Mouse (Mus musculus) macrophage (primary cell): ENCODE measurements around the gene Nadsyn1. TPM values are rescaled to one million over a fixed set of nuclear protein-coding genes. Genes with fewer than 3 reads are reported as not detected.

Experiments
- H3K27ac ChIP-seq: fragments of 350-480 bp; formaldehyde crosslinking; 2 replicates; pipeline ENCODE4 v1.9.0; 2021
- H3K36me3 ChIP-seq: fragments of 350-480 bp; formaldehyde crosslinking; 2 replicates; pipeline ENCODE4 v1.9.0; 2021; ENCODE audit errors: inconsistent target
- H3K4me3 ChIP-seq: fragments of 350-480 bp; formaldehyde crosslinking; 2 replicates; pipeline ENCODE4 v1.9.0; 2021; ENCODE audit errors: inconsistent target
- H3K79me2 ChIP-seq: fragments of 350-480 bp; formaldehyde crosslinking; 2 replicates; pipeline ENCODE4 v1.9.0; 2021; ENCODE audit errors: inconsistent target
- WGBS: methylation state at CpG from one replicate; pipeline ENCODE4 v1.1.7; 2026; ENCODE audit warnings: inconsistent platforms; ENCODE audit not compliant: missing documents; 5-methylcytosine and 5-hydroxymethylcytosine counted together
- polyA plus RNA-seq: library from polyadenylated mRNA; stranded (reverse); fragments of 250-400 nt; gene quantifications from 3 replicates; pipeline ENCODE4 v1.2.4, GENCODE M21; 2018; ENCODE audit warnings: inconsistent platforms

Nadsyn1 gene
- polyA plus RNA-seq, 1 experiment from 2014 or later: 2.6 TPM

DNA sequence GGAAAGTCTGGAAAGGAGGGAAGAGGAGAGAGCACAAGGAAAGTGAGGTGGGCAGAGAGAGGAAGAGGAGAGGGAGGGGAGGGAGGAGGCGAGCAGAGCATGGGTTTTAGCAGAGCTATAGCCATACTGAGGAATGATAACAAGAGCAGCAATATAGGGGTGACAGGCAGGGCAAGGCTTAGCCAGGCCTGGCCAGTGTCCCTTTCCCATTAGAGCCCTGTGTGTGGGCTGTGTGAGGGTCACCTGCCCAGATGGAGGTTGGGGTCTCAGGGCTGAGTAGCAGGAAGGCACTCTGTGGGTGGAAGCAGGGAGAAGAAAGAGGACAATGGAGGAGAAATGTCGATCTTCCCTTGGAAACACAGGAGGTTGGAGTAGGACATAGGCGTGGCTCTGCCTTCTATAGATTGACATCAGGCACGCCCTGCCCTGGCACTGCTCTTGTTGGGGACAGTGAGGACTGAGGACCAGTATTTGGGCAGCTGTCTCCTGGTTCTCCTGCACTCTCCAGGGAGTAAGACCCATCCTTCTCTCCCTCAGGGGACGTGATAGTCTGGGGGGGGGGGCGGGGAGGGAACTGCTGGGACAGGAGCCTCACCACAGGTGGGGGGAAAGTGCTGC, 39.2 kb downstream of the Nadsyn1 start:
- H3K27ac ChIP-seq: no peak overlapping the region
- 30% methylated on average over 6 of the region's 6 CpGs for WGBS
- H3K79me2 ChIP-seq: no peaks in the 10 kb centered on the region

DNA sequence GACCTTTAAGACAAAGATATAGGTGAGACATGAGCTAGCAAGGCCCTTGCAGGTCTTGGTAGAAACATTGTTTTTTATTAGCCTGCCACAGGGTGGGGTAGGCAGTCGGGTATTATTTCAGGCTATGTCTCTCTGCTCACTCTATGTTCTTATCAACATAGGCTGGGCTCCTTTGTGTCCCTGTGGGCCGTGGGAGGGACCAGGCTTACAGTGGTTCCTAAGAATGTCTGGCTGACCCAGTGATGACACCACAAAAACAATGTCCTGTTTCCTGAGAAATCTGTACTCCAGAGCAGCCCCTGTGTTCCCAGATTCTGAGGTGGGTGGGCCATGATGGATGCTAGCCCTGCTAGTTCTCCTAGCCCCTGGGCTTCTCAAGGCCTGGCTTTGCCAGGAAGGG, 45.3 kb downstream of the Nadsyn1 start:
- H3K27ac ChIP-seq: no peak overlapping the region
- 38% methylated on average over 2 of the region's 2 CpGs for WGBS
- no peaks in the 10 kb centered on the region for H3K36me3 ChIP-seq
- H3K4me3 ChIP-seq: no peak overlapping the region
- H3K79me2 ChIP-seq: no peaks in the 10 kb centered on the region

More for the DNA sequence above, 39.2 kb downstream of the Nadsyn1 start:
- Histone ChIP-seq H3K4me3 (peak overlapping the region; percentile 0; the same call in 1 of the 2 replicates), H3K36me3 (no peaks in the 10 kb centered on the region)

DNA sequence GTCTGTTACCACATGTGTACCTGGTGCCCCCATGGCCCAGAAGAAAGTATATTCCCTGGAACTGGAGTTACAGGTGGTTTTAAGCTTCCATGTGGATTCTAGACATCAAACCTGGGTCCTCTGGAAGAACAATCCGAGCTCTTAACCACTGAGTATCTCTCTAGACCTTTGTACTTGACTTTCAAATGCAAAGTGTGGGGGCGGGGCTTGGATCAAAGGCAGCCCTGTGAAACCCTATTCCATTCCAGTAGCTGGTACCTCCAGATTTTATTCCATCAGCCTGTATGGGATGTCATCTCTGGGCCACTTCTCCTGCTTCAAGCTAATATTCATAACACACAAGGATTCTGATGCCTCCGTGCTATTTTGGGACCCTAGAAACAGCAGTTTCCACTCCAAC, 46.5 kb downstream of the Nadsyn1 start:
- no peaks in the 10 kb centered on the region for H3K36me3 ChIP-seq
- WGBS: 82% methylated on average over 3 of the region's 3 CpGs
- H3K79me2 ChIP-seq: no peaks in the 10 kb centered on the region
- no peak overlapping the region for H3K27ac ChIP-seq
- H3K4me3 ChIP-seq: no peak overlapping the region

DNA sequence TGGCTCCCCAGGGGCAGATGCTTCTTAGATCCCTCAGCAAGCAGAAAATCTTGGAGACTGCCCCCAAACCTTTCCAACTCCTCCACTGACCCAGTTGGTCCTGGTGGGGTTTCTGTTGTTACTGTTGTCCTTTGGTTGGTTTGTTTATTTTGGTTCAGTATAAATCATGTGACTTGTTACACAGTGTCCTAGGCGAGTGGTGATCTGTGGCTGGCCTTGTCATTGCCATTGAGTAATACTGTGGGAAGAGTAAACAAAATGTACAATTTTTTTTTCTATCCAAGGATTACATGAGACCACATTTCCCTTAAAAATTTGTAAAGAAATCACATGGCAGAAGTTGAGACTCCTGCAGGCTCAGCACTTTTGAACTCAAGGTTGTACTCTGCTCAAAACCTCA, 53.2 kb downstream of the Nadsyn1 start:
- Histone ChIP-seq H3K79me2 (no peaks in the 10 kb centered on the region), H3K36me3 (no peaks in the 10 kb centered on the region), H3K27ac (no peak overlapping the region), H3K4me3 (no peak overlapping the region)
- 33% methylated on average over 1 of the region's 1 CpGs for WGBS

DNA sequence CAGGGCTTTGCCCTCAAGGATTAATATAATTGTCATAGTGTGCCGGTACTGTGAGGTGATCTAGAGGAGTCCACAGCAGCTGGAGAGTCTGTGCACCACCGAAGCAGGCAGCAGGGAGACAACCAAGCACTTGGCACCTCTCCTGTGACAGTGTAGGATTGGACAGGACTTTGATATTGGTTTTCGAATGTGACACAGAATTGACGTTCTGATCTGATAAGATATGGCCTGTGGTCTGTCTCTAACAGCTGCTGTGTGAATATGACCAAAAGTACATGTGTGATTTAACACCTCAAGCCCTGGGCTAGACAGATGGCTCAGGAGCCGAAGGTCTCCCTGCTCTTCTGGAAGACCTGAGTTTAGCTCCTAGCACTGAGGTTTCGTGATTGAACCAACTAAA, 54.4 kb downstream of the Nadsyn1 start:
- Histone ChIP-seq H3K27ac (no peak overlapping the region), H3K4me3 (no peak overlapping the region), H3K79me2 (no peaks in the 10 kb centered on the region), H3K36me3 (no peaks in the 10 kb centered on the region)
- WGBS: 74% methylated on average over 5 of the region's 6 CpGs

DNA sequence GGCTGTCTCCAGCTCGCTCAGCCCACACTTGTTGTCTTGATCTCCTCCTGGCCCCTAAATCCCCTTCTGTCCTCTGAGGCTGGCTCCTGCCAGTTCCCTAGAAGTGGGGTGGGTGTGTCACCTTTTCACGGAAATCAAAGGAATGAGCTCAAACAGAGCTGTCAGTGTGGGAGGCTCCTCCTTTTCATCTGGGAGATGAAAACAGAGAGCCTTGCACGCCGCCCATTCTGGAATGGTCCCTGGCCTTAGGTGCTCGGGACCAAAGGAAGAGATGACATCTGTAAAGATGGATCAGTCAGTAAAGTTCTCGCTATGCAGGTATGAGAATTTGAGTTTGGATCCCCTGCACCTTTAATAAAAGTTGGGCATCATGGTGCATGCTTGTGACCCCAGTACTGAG, 55.8 kb downstream of the Nadsyn1 start, which contains the start of gene Mrgprg:
TSS of gene Mrgprg (minus strand) at position 101 of the 400 bp plus-strand sequence.
- no peaks in the 10 kb centered on the region for H3K36me3 ChIP-seq
- 89% methylated on average over 6 of the region's 6 CpGs for WGBS
- H3K79me2 ChIP-seq: no peaks in the 10 kb centered on the region
- no peak within 1 kb of the TSS for H3K27ac ChIP-seq
- H3K4me3 ChIP-seq: no peak within 1 kb of the TSS

DNA sequence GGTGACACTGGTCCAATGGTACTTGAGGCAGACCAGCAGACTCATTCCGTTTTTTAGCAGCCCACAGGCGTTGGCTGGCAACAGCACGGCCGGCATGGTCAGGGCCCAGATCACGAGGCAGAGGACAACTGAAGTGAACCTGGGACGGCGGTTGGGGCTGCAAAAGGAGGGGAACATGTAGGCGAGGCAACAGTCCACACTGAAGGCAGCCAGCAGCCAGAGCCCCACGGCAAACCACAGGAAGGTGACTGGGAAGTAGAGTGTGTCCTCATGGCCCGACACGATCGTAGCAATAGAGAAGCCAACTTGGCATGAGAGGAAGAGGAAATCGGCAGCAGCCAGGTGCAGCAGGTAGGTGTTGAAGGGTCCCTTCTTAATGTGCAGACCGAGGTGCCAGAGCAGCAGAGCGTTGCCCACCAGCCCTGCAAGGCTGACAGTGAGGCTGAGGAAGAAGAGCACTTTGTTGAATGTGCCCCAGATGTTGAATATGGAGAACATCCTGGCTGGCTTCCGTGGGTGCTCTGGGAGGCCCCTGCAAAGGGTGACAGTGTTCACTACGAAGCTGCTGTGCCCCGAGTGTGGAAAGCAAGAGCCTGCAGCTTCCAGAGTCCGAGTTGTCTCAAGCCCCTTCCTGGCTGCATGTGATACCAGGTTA, 57.6 kb downstream of the Nadsyn1 start:
- H3K79me2 ChIP-seq: no peaks in the 10 kb centered on the region
- no peak overlapping the region for H3K4me3 ChIP-seq
- H3K36me3 ChIP-seq: no peaks in the 10 kb centered on the region
- WGBS: 9% methylated on average over 19 of the region's 19 CpGs
- no peak overlapping the region for H3K27ac ChIP-seq

DNA sequence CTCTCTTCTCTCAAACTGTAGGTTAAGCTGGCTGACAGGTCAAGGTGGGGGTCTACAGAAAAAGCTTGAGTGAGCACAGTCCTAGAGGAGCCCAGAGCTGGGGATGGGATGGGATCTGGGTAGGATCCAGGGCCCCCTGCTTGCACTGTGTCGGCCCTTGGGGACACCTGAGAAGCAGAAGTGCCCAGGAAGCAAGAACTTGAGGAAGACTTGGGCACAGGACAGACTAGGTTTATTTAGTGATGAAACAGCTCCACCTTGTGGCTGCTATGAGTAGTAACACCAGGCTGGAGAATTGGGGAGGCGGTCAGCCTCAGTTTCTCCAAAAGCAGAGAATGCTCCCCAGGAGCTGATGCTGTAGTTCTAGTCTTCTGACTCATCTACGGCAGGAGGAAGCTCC, 58.9 kb downstream of the Nadsyn1 start:
- Histone ChIP-seq H3K4me3 (no peak overlapping the region), H3K27ac (no peak overlapping the region), H3K79me2 (no peaks in the 10 kb centered on the region), H3K36me3 (no peaks in the 10 kb centered on the region)
- WGBS: 15% methylated on average over 3 of the region's 3 CpGs

DNA sequence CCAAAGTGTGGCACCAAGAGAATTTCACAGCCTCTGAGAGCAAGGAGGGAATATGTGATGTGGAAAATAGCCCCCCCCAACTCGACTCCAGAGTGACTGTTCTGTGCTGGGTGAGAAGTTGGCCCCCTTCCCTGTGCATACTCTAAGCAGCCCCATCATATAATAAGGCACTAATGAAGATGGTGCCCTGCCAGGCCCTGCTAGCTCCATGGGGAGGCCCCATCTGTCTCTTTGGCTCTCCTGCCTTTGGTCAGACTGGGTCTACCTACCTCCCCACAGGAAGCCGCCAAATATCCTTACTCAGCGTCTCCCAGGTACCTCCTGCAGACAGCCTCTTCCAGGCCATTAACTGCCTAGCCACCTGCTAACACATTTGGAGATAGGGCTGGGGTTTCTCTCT, 63.7 kb downstream of the Nadsyn1 start:
- no peaks in the 10 kb centered on the region for H3K36me3 ChIP-seq
- no peak overlapping the region for H3K27ac ChIP-seq
- 86% methylated on average over 3 of the region's 3 CpGs for WGBS
- H3K4me3 ChIP-seq: no peak overlapping the region
- H3K79me2 ChIP-seq: no peaks in the 10 kb centered on the region

DNA sequence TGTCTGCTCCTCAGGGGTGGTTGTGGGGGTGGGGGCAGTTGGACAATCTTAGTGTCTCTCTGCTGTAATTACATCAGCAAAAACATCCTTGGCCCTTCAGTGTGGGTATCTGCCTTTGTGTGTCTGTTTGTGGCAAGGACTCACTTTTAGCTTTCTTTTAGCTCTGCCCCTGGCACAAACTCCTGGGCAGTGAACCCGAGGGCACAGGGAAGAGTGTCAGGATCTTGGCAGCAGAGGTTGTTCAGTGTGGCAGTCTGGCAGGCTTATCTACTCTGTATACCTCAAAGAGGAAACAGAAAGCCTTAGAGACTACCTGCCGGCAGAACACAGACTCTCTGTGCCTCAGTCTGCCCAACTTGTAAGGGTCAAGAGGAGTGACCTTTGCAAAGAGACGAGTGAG, 65.0 kb downstream of the Nadsyn1 start:
- Histone ChIP-seq H3K36me3 (no peaks in the 10 kb centered on the region), H3K27ac (no peak overlapping the region), H3K79me2 (no peaks in the 10 kb centered on the region), H3K4me3 (no peak overlapping the region)
- WGBS: 51% methylated on average over 3 of the region's 3 CpGs

DNA sequence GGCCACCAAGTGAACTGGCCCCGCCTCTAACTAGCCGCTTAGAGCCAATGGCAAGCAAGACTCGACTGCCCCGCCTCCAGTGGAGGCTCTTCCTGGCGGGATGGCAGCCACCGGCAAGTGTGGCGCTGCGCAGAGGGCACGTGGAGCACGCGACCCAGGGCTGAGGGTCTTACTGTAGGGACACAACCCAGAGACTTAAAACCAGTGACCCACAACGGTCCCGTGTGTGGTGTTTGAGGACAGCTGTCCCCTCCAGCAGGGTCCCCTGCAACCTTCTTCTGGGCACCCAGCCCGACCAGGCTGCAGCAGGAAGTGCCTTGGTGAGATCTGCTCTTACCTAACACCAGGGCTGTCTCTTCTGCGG, 65.6 kb downstream of the Nadsyn1 start:
- Histone ChIP-seq H3K36me3 (no peaks in the 10 kb centered on the region), H3K79me2 (no peaks in the 10 kb centered on the region), H3K4me3 (no peak overlapping the region; the same call in 1 of the 2 replicates), H3K27ac (no peak overlapping the region)
- whole genome bisulfite sequencing: under 1% methylated on average over 14 of the region's 15 CpGs

DNA sequence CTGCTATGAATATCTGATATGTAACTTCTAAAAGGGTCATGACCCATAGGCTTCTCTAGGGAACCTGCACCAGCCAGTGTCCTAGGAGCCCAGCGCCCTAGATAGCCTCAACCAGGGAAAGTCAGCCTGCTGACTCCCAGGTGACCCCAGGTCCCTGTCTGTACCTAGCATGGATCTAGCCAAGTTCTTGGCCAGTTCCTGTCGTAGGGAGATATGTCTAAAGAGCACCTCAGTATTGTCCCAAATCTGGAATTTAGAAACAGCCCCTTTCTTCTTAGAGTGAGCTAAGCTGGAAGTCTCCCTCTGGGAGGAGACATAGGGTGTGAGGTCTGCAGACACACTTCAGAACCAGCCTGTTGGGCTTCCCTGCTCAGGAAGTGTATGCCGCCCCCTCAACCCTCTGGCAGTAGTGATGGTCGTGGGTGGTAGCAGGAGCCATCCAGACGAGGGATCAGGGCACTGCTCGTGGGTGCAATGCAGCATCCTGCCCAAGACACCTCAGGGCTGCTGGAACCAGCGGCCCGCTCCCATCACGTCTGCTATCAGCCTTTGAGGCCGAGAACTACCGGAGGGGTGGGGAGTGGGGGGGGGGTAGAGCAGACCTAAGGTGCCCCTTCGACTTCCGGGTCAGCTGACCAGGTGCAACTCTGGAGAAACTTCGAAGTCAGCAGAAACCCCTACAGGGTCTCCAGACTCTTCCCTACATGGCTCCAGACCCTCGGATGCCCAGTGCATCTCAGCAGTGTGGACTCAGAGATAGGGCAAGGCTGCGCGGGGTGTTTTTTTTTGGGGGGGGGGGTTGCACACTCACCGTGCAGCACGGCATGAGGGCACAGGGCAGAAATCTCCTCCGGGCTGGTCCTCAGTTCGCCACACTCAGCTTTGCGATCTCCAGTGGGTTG, 66.3 kb downstream of the Nadsyn1 start, which contains the start of gene Osbpl5:
TSS of gene Osbpl5 (minus strand) at position 861 of the 902 bp plus-strand sequence.
- WGBS: 22% methylated on average over 21 of the region's 22 CpGs
- H3K4me3 ChIP-seq: no peak within 1 kb of the TSS; the same call in 1 of the 2 replicates
- no peaks in the 10 kb centered on the region for H3K79me2 ChIP-seq
- no peaks in the 10 kb centered on the region for H3K36me3 ChIP-seq
- no peak within 1 kb of the TSS for H3K27ac ChIP-seq

DNA sequence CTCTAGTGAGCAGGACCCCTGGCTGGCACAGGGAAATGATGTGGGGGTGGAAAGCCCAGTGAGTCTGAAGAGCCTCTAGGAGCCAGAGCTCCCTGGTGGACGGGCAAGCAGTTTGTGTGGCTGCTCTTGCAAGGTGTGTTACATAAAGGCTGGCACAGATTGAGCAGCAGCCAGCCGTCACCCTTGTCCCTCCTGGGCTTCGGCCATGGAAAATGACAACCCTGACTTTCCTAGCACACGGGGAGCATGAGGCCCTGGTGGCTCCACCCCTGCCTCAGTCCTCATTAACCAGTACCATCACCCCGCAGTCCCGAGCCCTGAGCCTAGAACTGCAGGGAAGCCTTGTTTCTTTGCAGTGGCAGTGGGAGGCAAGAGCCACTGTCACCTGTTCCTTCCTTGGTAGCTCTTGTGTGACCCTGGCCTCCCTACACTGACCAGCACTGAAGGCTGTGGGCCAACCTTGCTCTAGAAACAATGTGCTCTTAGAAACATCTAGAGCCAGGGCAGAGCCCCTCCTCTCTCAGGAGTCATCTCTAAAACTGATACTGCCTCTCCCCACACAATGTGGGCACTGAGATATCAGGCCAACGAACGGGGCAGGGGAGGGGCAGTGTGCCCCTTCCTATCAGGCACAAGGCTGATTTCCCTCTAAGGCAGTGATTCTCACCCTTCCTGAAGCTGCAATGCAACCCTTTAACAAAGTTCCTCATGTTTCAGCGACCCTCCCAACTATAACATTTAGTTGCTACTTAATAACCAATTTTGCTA, 67.1 kb downstream of the Nadsyn1 start:
- Histone ChIP-seq H3K79me2 (no peaks in the 10 kb centered on the region), H3K27ac (no peak overlapping the region), H3K36me3 (no peaks in the 10 kb centered on the region), H3K4me3 (no peak overlapping the region)
- 74% methylated on average over 9 of the region's 9 CpGs for WGBS

DNA sequence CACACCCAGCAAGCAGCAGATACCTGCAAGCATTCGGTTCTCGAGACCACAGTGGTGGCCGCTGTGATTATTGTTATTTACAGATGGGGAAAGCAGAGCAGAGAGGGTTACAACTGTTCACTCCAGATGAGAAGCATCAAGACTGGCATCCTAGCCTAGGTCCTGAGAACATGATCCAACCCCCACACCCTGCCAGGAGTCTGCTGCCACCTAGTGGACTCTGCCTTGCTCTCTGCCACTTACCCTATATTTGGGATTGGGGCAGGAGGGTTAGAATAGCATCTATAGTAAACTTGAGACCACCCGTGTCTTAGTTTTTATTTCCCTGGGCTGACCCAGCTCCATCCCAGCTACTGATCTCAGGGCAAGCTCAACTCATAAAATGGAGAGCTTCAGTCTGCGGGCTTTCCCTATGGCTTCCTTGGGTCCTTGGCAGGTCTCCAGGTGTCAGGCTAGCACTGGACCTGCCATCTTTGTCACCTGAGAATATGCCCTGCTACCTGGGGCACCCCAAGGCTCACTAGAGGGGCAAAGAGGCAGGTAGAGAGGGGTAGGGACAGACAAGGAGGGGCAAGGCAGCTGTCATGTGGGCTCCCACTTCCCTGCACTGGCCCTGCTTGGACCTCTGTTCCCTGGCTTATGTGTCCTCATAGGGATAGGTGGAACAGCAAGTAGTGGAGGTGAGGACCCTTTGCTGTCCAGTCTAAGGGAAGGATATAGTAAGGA, 68.5 kb downstream of the Nadsyn1 start:
- 64% methylated on average over 5 of the region's 5 CpGs for WGBS
- H3K4me3 ChIP-seq: no peak overlapping the region

More for the DNA sequence above, 68.5 kb downstream of the Nadsyn1 start:
- H3K27ac ChIP-seq: no peak overlapping the region
- no peaks in the 10 kb centered on the region for H3K79me2 ChIP-seq
- no peaks in the 10 kb centered on the region for H3K36me3 ChIP-seq
